Mouse (Mus musculus) brain, embryonic 14.5 days (tissue): ENCODE measurements around the gene Gtpbp3.

ENCODE experiments used
- CTCF ChIP-seq: fragments of 200-500 bp; IDR thresholded peaks from 2 replicates; pipeline ENCODE4 v1.5.1; 2012; ENCODE audit warnings: inconsistent platforms, mild to moderate bottlenecking, moderate library complexity, borderline replicate concordance; ENCODE audit not compliant: insufficient read depth, insufficient read length; ENCODE audit errors: extremely low read depth
- POLR2A ChIP-seq: fragments of 200-500 bp; IDR thresholded peaks from 2 replicates; pipeline ENCODE4 v1.6.1; 2012; ENCODE audit warnings: mild to moderate bottlenecking, inconsistent platforms, borderline replicate concordance; ENCODE audit not compliant: poor library complexity, insufficient read depth, insufficient read length, severe bottlenecking; ENCODE audit errors: extremely low read depth

DNA sequence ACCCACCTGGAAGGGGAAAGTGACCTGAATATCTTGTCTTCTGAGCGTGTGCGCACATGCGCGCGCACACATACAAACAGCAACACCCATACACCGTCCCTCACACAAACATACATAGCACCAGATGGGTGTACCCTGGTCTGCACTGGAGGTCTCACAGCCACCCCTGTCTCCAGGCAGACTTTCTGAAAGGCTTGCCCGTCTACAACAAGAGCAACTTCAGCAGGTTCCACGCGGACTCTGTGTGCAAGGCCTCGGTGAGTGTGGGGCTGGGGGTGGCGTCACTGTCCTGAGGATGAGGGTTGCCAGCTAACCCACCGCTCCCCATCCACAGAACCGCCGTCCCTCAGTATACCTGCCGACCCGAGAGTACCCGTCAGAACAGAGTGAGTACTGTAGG lies 16.0 kb upstream of the Gtpbp3 start:
- no peak for TF ChIP-seq POLR2A
- no peak for TF ChIP-seq CTCF
